Mouse (Mus musculus): ENCODE measurements around the gene Adora1. TPM values are rescaled to one million over a fixed set of nuclear protein-coding genes. Genes with fewer than 3 reads are reported as not detected.
"Not testable (repeated sequence)": the region's sequence is repeated elsewhere in the genome, so short reads cannot be mapped to it uniquely, and the experiment has no call there.

The Adora1 gene
- polyA plus RNA-seq, 1 experiment from 2014 or later = 0.69 TPM

- Histone ChIP-seq H3K4me3 (no peak overlapping the region), H3K4me1 (no peaks in the 10 kb centered on the region), H3K27me3 (ENCODE audit: low read depth, poor library complexity, severe bottlenecking) (no peaks in the 10 kb centered on the region), H3K9me3 (replicated peaks) (no peaks in the 10 kb centered on the region), H3K36me3 (no peaks in the 10 kb centered on the region), H3K27ac (no peak overlapping the region)
- no peak for DNase-seq (ENCODE audit: low spot score)
- 92% methylated on average over 6 of the region's 6 CpGs for WGBS
Observed at GRCm38 (mm10) chr1:134264341-134264740, 29.1 kb upstream of the Adora1 start.

- H3K9me3 ChIP-seq (replicated peaks); H3K36me3 ChIP-seq; DNase-seq (ENCODE audit: low spot score); H3K4me1 ChIP-seq; H3K27me3 ChIP-seq (ENCODE audit: low read depth, poor library complexity, severe bottlenecking); H3K27ac ChIP-seq; H3K4me3 ChIP-seq: not testable (repeated sequence)
- WGBS = 84% methylated on average over 1 of the region's 1 CpGs
Observed at GRCm38 (mm10) chr1:134249681-134250080, 14.4 kb upstream of the Adora1 start.

GRCm38 (mm10) chr1:134246590-134246989 lies 11.4 kb upstream of the Adora1 start:
- H3K4me1 ChIP-seq = peaks cover 13% of the 10 kb centered on the region
- no peak for DNase-seq (ENCODE audit: low spot score)
- WGBS = 65% methylated on average over 4 of the region's 4 CpGs
- H3K27me3 ChIP-seq (ENCODE audit: low read depth, poor library complexity, severe bottlenecking) = peaks cover 26% of the 10 kb centered on the region
- no peaks in the 10 kb centered on the region for H3K9me3 ChIP-seq (replicated peaks)
- no peak overlapping the region for H3K4me3 ChIP-seq
- H3K36me3 ChIP-seq = no peaks in the 10 kb centered on the region
- H3K27ac ChIP-seq = no peak overlapping the region

- no peak overlapping the region for H3K27ac ChIP-seq
- DNase-seq (ENCODE audit: low spot score) = no peak
- H3K27me3 ChIP-seq (ENCODE audit: low read depth, poor library complexity, severe bottlenecking) = peaks cover 34% of the 10 kb centered on the region
- H3K9me3 ChIP-seq (replicated peaks) = no peaks in the 10 kb centered on the region
- 82% methylated on average over 14 of the region's 14 CpGs for WGBS
- H3K36me3 ChIP-seq = no peaks in the 10 kb centered on the region
- H3K4me1 ChIP-seq = peaks cover 13% of the 10 kb centered on the region
- no peak overlapping the region for H3K4me3 ChIP-seq
Observed at GRCm38 (mm10) chr1:134245004-134245717, 9.9 kb upstream of the Adora1 start.

GRCm38 (mm10) chr1:134243948-134244914 lies 9.0 kb upstream of the Adora1 start:
- WGBS = 23% methylated on average over 35 of the region's 35 CpGs
- Histone ChIP-seq H3K9me3 (replicated peaks) (no peaks in the 10 kb centered on the region), H3K36me3 (no peaks in the 10 kb centered on the region), H3K27ac (peak overlapping the region; percentile 62), H3K4me1 (peaks cover 13% of the 10 kb centered on the region), H3K4me3 (peak overlapping the region; percentile 32), H3K27me3 (ENCODE audit: low read depth, poor library complexity, severe bottlenecking) (peaks cover 37% of the 10 kb centered on the region)
- DNase-seq (ENCODE audit: low spot score) = peak; percentile 92

GRCm38 (mm10) chr1:134243505-134243904 lies 8.3 kb upstream of the Adora1 start:
- no peak overlapping the region for H3K4me3 ChIP-seq
- no peak for DNase-seq (ENCODE audit: low spot score)
- H3K27ac ChIP-seq = peak overlapping the region; percentile 62; the same call in 1 of the 2 replicates
- H3K36me3 ChIP-seq = no peaks in the 10 kb centered on the region
- H3K4me1 ChIP-seq = peaks cover 18% of the 10 kb centered on the region
- H3K9me3 ChIP-seq (replicated peaks) = no peaks in the 10 kb centered on the region
- WGBS = 77% methylated on average over 6 of the region's 6 CpGs
- peaks cover 41% of the 10 kb centered on the region for H3K27me3 ChIP-seq (ENCODE audit: low read depth, poor library complexity, severe bottlenecking)

GRCm38 (mm10) chr1:134242286-134242685 lies 7.1 kb upstream of the Adora1 start:
- H3K4me3 ChIP-seq = no peak overlapping the region
- DNase-seq (ENCODE audit: low spot score) = no peak
- peaks cover 49% of the 10 kb centered on the region for H3K27me3 ChIP-seq (ENCODE audit: low read depth, poor library complexity, severe bottlenecking)
- H3K4me1 ChIP-seq = peaks cover 18% of the 10 kb centered on the region
- no peak overlapping the region for H3K27ac ChIP-seq
- no peaks in the 10 kb centered on the region for H3K9me3 ChIP-seq (replicated peaks)
- 67% methylated on average over 2 of the region's 2 CpGs for WGBS
- no peaks in the 10 kb centered on the region for H3K36me3 ChIP-seq

GRCm38 (mm10) chr1:134241298-134241697 lies 6.1 kb upstream of the Adora1 start:
- WGBS = 74% methylated on average over 8 of the region's 8 CpGs
- H3K4me1 ChIP-seq = peaks cover 18% of the 10 kb centered on the region
- no peaks in the 10 kb centered on the region for H3K9me3 ChIP-seq (replicated peaks)
- H3K36me3 ChIP-seq = no peaks in the 10 kb centered on the region
- H3K27me3 ChIP-seq (ENCODE audit: low read depth, poor library complexity, severe bottlenecking) = peaks cover 59% of the 10 kb centered on the region
- DNase-seq (ENCODE audit: low spot score) = no peak
- H3K4me3 ChIP-seq = no peak overlapping the region
- H3K27ac ChIP-seq = no peak overlapping the region

- Histone ChIP-seq H3K27me3 (ENCODE audit: low read depth, poor library complexity, severe bottlenecking) (peaks cover 65% of the 10 kb centered on the region), H3K4me3 (no peak overlapping the region), H3K4me1 (peaks cover 24% of the 10 kb centered on the region), H3K27ac (no peak overlapping the region), H3K9me3 (replicated peaks) (no peaks in the 10 kb centered on the region), H3K36me3 (no peaks in the 10 kb centered on the region)
- DNase-seq (ENCODE audit: low spot score) = no peak
- WGBS = 86% methylated on average over 9 of the region's 9 CpGs
Observed at GRCm38 (mm10) chr1:134240701-134241100, 5.5 kb upstream of the Adora1 start.

- no peak overlapping the region for H3K4me3 ChIP-seq
- H3K9me3 ChIP-seq (replicated peaks) = no peaks in the 10 kb centered on the region
- no peak for DNase-seq (ENCODE audit: low spot score)
- H3K27me3 ChIP-seq (ENCODE audit: low read depth, poor library complexity, severe bottlenecking) = peaks cover 78% of the 10 kb centered on the region
- no peaks in the 10 kb centered on the region for H3K36me3 ChIP-seq
- no peak overlapping the region for H3K27ac ChIP-seq
- WGBS = 85% methylated on average over 3 of the region's 3 CpGs
- H3K4me1 ChIP-seq = peaks cover 32% of the 10 kb centered on the region
Observed at GRCm38 (mm10) chr1:134237438-134237837, 2.2 kb upstream of the Adora1 start.

GRCm38 (mm10) chr1:134236142-134236541 lies 911 bp upstream of the Adora1 start:
- no peaks in the 10 kb centered on the region for H3K9me3 ChIP-seq (replicated peaks)
- no peak overlapping the region for H3K27ac ChIP-seq
- peaks cover 76% of the 10 kb centered on the region for H3K27me3 ChIP-seq (ENCODE audit: low read depth, poor library complexity, severe bottlenecking)
- H3K36me3 ChIP-seq = no peaks in the 10 kb centered on the region
- H3K4me1 ChIP-seq = peaks cover 35% of the 10 kb centered on the region
- DNase-seq (ENCODE audit: low spot score) = no peak
- 29% methylated on average over 3 of the region's 3 CpGs for WGBS
- H3K4me3 ChIP-seq = no peak overlapping the region

- Histone ChIP-seq H3K36me3 (no peaks in the 10 kb centered on the region), H3K27ac (peak overlapping the region; percentile 44; the same call in 1 of the 2 replicates), H3K27me3 (ENCODE audit: low read depth, poor library complexity, severe bottlenecking) (peaks cover 70% of the 10 kb centered on the region), H3K9me3 (replicated peaks) (no peaks in the 10 kb centered on the region), H3K4me1 (peaks cover 35% of the 10 kb centered on the region), H3K4me3 (peak overlapping the region; percentile 57)
- 1% methylated on average over 41 of the region's 41 CpGs for WGBS
- peak; percentile 56 for DNase-seq (ENCODE audit: low spot score)
Observed at GRCm38 (mm10) chr1:134234455-134235390, 508 bp downstream of the Adora1 start.

All from limb, embryonic 10.5 days (tissue).